Mouse (Mus musculus): Measurements from ENCODE around the gene Pde6g. TPM values are rescaled to one million over a fixed set of nuclear protein-coding genes. Genes with fewer than 3 reads are reported as not detected.

Pde6g gene
- polyA plus RNA-seq, 1 experiment from 2014 or later = not detected

DNA sequence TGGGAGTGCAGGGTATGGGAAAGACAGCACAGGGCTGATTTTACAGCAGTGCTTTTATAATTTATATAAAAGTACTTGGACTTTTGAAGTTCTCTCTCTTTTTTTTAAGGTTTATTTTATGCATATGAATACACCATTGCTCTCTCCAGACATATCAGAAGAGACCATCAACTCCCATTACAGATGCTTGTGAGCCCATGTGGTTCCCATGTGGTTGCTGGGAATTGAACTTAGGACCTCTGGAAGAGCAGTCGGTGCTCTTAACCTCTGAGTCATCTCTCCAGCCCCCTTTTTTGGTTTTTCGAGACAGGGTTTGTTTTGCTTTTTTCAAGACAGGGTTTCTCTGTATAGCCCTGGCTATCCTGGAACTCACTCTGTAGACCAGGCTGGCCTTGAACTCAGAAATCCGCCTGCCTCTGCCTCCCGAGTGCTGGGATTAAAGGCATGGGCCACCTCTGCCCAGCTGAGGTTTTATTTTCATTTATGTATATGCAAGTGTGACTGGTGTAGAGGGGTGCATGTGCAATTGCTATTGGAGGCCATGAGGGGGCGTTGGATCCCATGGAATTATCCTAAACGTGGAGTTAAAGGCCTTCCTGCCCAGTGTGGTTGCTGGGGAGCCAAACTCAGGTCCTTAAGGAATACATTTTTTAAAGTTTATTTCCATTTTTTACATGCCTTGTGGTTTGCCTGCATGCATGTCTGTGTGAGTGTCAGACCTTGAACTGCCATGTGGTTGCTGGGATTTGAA, 5.7 kb upstream of the Pde6g start:
- Histone ChIP-seq H3K9ac (replicated peaks; ENCODE audit: low read length) (peak overlapping the region; percentile 94), H3K9me3 (ENCODE audit: control insufficient read depth, low read length) (no peaks in the 10 kb centered on the region), H3K4me1 (ENCODE audit: control insufficient read depth, insufficient read depth, low read length) (peaks cover 17% of the 10 kb centered on the region), H3K4me3 (replicated peaks; ENCODE audit: low read depth, low read length) (peak overlapping the region; percentile 90), H3K27me3 (ENCODE audit: control insufficient read depth, insufficient read depth, low read length) (no peaks in the 10 kb centered on the region), H3K27ac (replicated peaks; ENCODE audit: low read depth, low read length) (no peak overlapping the region), H3K4me2 (ENCODE audit: low read length) (peak overlapping the region; percentile 96), H3K36me3 (ENCODE audit: control insufficient read depth, insufficient read depth, low read length) (peaks cover 36% of the 10 kb centered on the region)
- ATAC-seq (ENCODE audit: low FRiP score, low TSS enrichment) (no peak), DNase-seq (no peak)
- WGBS = 69% methylated on average over 6 of the region's 6 CpGs

DNA sequence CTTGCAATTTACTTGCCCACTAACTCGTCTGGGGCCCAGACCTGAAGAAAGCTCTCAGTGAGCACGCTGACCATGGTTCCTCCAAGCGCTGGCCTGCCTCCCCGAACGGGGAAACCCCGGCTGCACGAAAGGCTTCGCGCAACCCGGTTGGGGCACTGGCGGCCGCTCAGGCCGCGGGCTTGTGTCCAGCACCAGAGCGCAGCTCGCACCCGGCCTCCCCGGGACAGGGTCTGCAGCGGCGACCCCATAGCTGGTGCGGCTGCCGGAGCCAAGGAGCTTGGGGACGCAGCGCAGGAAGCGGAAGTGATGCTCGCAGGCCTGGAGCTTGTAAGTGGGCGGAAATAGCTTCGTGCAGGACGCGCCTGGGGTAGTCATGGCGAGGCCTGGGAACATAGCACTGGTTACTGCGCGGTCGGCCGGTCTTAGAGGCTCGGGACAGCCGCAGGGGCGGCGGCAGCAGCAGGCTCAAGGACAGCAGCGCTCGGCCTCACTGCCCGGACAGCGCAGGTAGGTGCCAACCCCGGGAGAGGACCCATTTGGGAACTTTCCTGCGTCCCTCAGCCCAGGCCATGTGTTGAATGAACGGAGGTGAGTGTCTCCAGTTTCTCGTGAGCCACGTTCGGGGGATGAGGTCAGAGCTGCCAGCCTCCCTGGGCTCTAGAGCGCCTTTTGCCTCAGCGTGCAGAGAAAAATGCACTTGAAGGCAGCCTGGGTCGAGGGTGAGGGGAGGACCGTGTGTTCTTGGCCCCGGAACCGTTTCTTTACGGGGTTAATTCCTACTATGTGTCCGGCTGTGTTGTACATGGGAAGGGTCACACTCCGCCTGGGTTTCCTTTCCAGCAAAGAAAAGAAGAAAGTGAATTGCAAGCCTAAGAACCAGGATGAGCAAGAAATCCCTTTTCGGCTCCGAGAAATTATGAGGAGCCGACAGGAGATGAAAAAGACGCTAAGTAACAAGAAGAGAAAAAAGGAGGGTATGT, 4.8 kb upstream of the Pde6g start, which contains the start of the genes Oxld1 and Ccdc137:
Gene Oxld1 (minus strand): TSS at position 297 of the 980 bp plus-strand sequence.
Gene Ccdc137 (plus strand): TSS at position 344 of the 980 bp plus-strand sequence.
- Histone ChIP-seq H3K4me1 (ENCODE audit: control insufficient read depth, insufficient read depth, low read length) (peaks cover 17% of the 10 kb centered on the region), H3K4me3 (replicated peaks; ENCODE audit: low read depth, low read length) (peak within 1 kb of the TSS; percentile 90), H3K27me3 (ENCODE audit: control insufficient read depth, insufficient read depth, low read length) (no peaks in the 10 kb centered on the region), H3K9me3 (ENCODE audit: control insufficient read depth, low read length) (no peaks in the 10 kb centered on the region), H3K4me2 (ENCODE audit: low read length) (peak within 1 kb of the TSS; percentile 96), H3K9ac (replicated peaks; ENCODE audit: low read length) (peak within 1 kb of the TSS; percentile 94), H3K27ac (replicated peaks; ENCODE audit: low read depth, low read length) (peak within 1 kb of the TSS; percentile 82), H3K36me3 (ENCODE audit: control insufficient read depth, insufficient read depth, low read length) (peaks cover 27% of the 10 kb centered on the region)
- peak; percentile 93 for DNase-seq
- ATAC-seq (ENCODE audit: low FRiP score, low TSS enrichment) = peak; percentile 80; the same call in 1 of the 2 replicates
- WGBS = 4% methylated on average over 62 of the region's 62 CpGs

DNA sequence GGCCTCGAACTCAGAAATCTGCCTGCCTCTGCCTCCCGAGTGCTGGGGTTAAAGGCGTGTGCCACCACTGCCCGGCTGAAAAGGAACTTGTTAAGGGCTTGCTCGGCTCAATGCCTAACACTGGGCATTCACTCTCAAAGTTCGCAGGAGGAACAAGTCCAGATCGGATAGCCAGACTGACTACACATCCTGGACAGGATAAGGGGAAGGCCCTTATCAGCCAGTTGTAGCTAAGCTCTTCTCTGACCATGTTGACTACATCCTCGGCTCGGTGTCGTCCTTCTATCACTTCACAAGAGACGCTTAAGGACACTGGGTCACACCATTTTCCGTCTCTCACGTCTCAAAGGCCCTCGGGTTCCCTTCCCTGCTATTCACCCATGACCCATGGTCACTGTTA, 4.1 kb upstream of the Pde6g start:
- WGBS = 36% methylated on average over 14 of the region's 14 CpGs
- DNase-seq (no peak), ATAC-seq (ENCODE audit: low FRiP score, low TSS enrichment) (no peak)
- Histone ChIP-seq H3K4me1 (ENCODE audit: control insufficient read depth, insufficient read depth, low read length) (peaks cover 17% of the 10 kb centered on the region), H3K9ac (replicated peaks; ENCODE audit: low read length) (peak overlapping the region; percentile 94), H3K36me3 (ENCODE audit: control insufficient read depth, insufficient read depth, low read length) (peaks cover 21% of the 10 kb centered on the region), H3K4me3 (replicated peaks; ENCODE audit: low read depth, low read length) (peak overlapping the region; percentile 90), H3K9me3 (ENCODE audit: control insufficient read depth, low read length) (no peaks in the 10 kb centered on the region), H3K27ac (replicated peaks; ENCODE audit: low read depth, low read length) (peak overlapping the region; percentile 82), H3K4me2 (ENCODE audit: low read length) (peak overlapping the region; percentile 96), H3K27me3 (ENCODE audit: control insufficient read depth, insufficient read depth, low read length) (no peaks in the 10 kb centered on the region)

DNA sequence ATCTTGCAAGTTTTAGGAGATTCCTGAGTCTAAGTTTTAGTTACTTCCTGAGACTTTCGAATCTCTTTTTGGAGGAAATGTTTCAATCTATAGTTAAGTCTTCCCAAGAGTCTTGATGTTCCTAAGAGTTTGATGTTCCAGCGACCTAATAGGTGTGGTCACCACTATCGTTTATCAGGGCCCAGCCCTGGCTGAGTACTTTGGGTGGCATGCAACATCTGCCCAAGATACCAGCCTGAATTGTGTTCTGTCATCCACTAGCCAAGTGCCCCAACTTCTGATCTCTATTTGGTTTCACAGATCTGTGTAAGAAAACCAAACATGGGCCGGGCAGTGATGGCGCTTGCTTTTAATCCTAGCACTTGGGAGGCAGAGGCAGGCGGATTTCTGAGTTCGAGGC, 2.1 kb upstream of the Pde6g start:
- Histone ChIP-seq H3K4me2 (ENCODE audit: low read length) (no peak overlapping the region), H3K4me3 (replicated peaks; ENCODE audit: low read depth, low read length) (no peak overlapping the region), H3K36me3 (ENCODE audit: control insufficient read depth, insufficient read depth, low read length) (peaks cover 3% of the 10 kb centered on the region; the same call in 1 of the 2 replicates), H3K27ac (replicated peaks; ENCODE audit: low read depth, low read length) (no peak overlapping the region), H3K9me3 (ENCODE audit: control insufficient read depth, low read length) (no peaks in the 10 kb centered on the region), H3K9ac (replicated peaks; ENCODE audit: low read length) (no peak overlapping the region), H3K4me1 (ENCODE audit: control insufficient read depth, insufficient read depth, low read length) (peaks cover 17% of the 10 kb centered on the region), H3K27me3 (ENCODE audit: control insufficient read depth, insufficient read depth, low read length) (no peaks in the 10 kb centered on the region)
- WGBS = 94% methylated on average over 7 of the region's 7 CpGs
- ATAC-seq (ENCODE audit: low FRiP score, low TSS enrichment) (no peak), DNase-seq (no peak)

DNA sequence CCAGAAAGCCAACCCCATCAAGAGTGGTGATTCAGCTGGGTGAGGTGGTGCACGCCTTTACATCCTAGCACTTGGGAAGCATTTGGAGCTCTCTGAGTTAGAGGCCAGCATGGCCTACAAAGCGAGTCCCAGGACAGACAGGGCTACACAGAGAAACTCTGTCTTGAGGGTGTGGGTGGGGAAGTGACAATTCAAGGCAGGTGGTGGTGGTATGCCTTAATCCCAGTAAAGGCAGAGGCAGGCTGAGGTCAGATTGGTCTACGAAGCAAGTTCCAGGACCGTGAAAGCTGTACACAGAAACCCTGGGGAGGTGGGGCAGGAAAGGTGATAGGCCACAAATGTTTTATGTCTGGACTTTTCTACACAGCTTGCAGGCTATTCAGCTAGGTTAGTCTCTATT, 1.7 kb upstream of the Pde6g start:
- no peak overlapping the region for H3K4me2 ChIP-seq (ENCODE audit: low read length)
- H3K4me1 ChIP-seq (ENCODE audit: control insufficient read depth, insufficient read depth, low read length) = peaks cover 17% of the 10 kb centered on the region
- no peak for ATAC-seq (ENCODE audit: low FRiP score, low TSS enrichment)

DNA sequence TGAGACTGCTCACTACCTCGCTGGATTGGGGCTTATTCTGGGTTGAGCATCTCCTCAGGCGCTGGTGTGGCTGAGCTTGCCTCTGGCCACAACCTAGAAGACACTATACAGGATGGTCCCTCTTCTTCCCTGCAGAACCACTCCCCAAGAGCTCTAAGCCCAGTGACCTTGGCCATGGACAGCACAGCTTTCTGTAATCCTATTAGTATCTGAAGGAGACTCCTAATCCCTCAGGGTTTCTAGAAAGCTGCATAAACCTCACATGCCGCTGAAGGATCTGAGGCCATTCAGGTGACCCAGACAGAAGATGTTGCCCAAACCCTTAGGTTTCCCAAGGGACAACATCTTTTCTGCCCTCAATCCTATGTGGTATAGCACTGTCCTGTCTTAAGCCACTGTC, 1.1 kb downstream of the Pde6g start:
- Histone ChIP-seq H3K4me3 (replicated peaks; ENCODE audit: low read depth, low read length) (no peak overlapping the region), H3K27me3 (ENCODE audit: control insufficient read depth, insufficient read depth, low read length) (no peaks in the 10 kb centered on the region), H3K27ac (replicated peaks; ENCODE audit: low read depth, low read length) (no peak overlapping the region), H3K36me3 (ENCODE audit: control insufficient read depth, insufficient read depth, low read length) (no peaks in the 10 kb centered on the region), H3K9me3 (ENCODE audit: control insufficient read depth, low read length) (no peaks in the 10 kb centered on the region), H3K9ac (replicated peaks; ENCODE audit: low read length) (no peak overlapping the region; the same call in 1 of the 2 replicates), H3K4me1 (ENCODE audit: control insufficient read depth, insufficient read depth, low read length) (peaks cover 6% of the 10 kb centered on the region; the same call in 1 of the 2 replicates), H3K4me2 (ENCODE audit: low read length) (no peak overlapping the region)
- 56% methylated on average over 3 of the region's 3 CpGs for WGBS
- DNase-seq (no peak), ATAC-seq (ENCODE audit: low FRiP score, low TSS enrichment) (no peak)

More for the DNA sequence above, 1.7 kb upstream of the Pde6g start:
- H3K9ac ChIP-seq (replicated peaks; ENCODE audit: low read length) = no peak overlapping the region
- H3K27me3 ChIP-seq (ENCODE audit: control insufficient read depth, insufficient read depth, low read length) = no peaks in the 10 kb centered on the region
- peaks cover under 1% of the 10 kb centered on the region; the same call in 1 of the 2 replicates for H3K36me3 ChIP-seq (ENCODE audit: control insufficient read depth, insufficient read depth, low read length)
- no peak overlapping the region for H3K27ac ChIP-seq (replicated peaks; ENCODE audit: low read depth, low read length)
- H3K4me3 ChIP-seq (replicated peaks; ENCODE audit: low read depth, low read length) = no peak overlapping the region
- DNase-seq = no peak
- H3K9me3 ChIP-seq (ENCODE audit: control insufficient read depth, low read length) = no peaks in the 10 kb centered on the region
- WGBS = 95% methylated on average over 4 of the region's 4 CpGs

DNA sequence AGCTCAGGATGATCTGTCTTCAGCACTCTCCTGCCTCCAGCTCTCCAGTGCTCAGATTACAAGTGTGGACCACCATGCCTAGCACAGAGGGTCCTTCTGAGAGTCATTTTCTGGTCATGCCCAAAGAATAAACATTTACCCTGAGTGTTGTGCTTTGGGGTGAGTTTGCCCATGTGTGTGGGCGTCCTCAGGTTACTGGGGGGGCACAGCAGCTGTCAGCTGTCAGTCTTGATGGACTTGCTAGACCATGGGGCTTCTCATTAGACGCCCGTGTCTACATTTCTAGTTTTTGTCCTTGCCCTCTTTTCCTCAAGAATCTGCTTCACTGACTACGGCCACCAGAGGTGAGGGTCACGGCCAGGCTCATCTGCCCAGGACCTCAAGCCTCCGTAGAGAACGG, 6.1 kb downstream of the Pde6g start:
- Histone ChIP-seq H3K9me3 (ENCODE audit: control insufficient read depth, low read length) (no peaks in the 10 kb centered on the region), H3K4me3 (replicated peaks; ENCODE audit: low read depth, low read length) (no peak overlapping the region), H3K27me3 (ENCODE audit: control insufficient read depth, insufficient read depth, low read length) (no peaks in the 10 kb centered on the region), H3K9ac (replicated peaks; ENCODE audit: low read length) (no peak overlapping the region), H3K27ac (replicated peaks; ENCODE audit: low read depth, low read length) (no peak overlapping the region), H3K4me1 (ENCODE audit: control insufficient read depth, insufficient read depth, low read length) (no peaks in the 10 kb centered on the region), H3K4me2 (ENCODE audit: low read length) (no peak overlapping the region), H3K36me3 (ENCODE audit: control insufficient read depth, insufficient read depth, low read length) (no peaks in the 10 kb centered on the region)
- ATAC-seq (ENCODE audit: low FRiP score, low TSS enrichment) = no peak
- 85% methylated on average over 7 of the region's 7 CpGs for WGBS
- no peak for DNase-seq

DNA sequence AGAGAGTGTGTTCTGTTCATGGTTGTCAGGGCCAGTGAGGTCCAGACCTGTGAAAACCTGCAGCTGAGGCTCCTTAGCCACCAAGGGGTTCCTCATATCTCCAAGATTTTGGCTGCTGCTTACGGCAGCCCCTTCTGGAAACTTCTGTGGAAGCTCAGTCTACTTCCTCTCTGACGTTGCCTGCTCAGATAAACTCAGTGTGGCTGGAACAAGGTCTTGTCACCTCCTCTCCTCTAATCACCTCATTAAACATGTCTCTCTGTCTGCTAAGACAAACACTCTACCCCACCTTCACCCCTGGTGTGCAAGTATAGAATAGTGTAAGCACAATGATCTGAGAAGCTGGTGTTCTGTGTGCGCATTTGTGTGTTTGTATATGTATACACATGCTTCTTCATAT, 7.8 kb downstream of the Pde6g start:
- H3K9ac ChIP-seq (replicated peaks; ENCODE audit: low read length) = no peak overlapping the region
- WGBS = 83% methylated on average over 3 of the region's 3 CpGs
- no peak overlapping the region for H3K4me3 ChIP-seq (replicated peaks; ENCODE audit: low read depth, low read length)

More for the DNA sequence above, 7.8 kb downstream of the Pde6g start:
- Histone ChIP-seq H3K36me3 (ENCODE audit: control insufficient read depth, insufficient read depth, low read length) (no peaks in the 10 kb centered on the region), H3K27ac (replicated peaks; ENCODE audit: low read depth, low read length) (no peak overlapping the region), H3K27me3 (ENCODE audit: control insufficient read depth, insufficient read depth, low read length) (no peaks in the 10 kb centered on the region), H3K4me2 (ENCODE audit: low read length) (no peak overlapping the region), H3K9me3 (ENCODE audit: control insufficient read depth, low read length) (no peaks in the 10 kb centered on the region), H3K4me1 (ENCODE audit: control insufficient read depth, insufficient read depth, low read length) (no peaks in the 10 kb centered on the region)
- DNase-seq (no peak), ATAC-seq (ENCODE audit: low FRiP score, low TSS enrichment) (no peak)

Data from midbrain, embryonic 14.5 days (tissue).